Mouse (Mus musculus) liver, postnatal 0 days (tissue): ENCODE data around the gene Atp7b.

ENCODE experiments used
- CTCF ChIP-seq: sonication (generic); IDR thresholded peaks from 2 replicates; pipeline ENCODE4 v1.5.1; 2016; ENCODE audit warnings: antibody characterized with exemption, low read depth
- EP300 ChIP-seq: IDR thresholded peaks from 2 replicates; pipeline ENCODE4 v1.6.1; 2016; ENCODE audit warnings: antibody characterized with exemption, low read depth, mild to moderate bottlenecking

- TF ChIP-seq CTCF (peak; percentile 21; the same call in 1 of the 2 replicates), EP300 (no peak)
Observed at GRCm38 (mm10) chr8:22022244-22022643, 37.9 kb downstream of the Atp7b start.
